Mouse (Mus musculus) stomach, embryonic 15.5 days (tissue): ENCODE results near the gene Smg5. TPM values are rescaled to one million over a fixed set of nuclear protein-coding genes. Genes with fewer than 3 reads are reported as not detected.

Experiments used
- ATAC-seq: fragments of 200-750 bp; cut with Nextera tagmentation; 2 replicates; pipeline ENCODE4 v1.8.0; 2017; ENCODE audit warnings: low read depth, moderate number of reproducible peaks, moderate TSS enrichment; ENCODE audit not compliant: insufficient read depth, low FRiP score
- H3K27ac ChIP-seq: fragments of 300-500 bp; sonication (generic); 2 replicates; pipeline ENCODE4 v1.5.1; 2015; ENCODE audit warnings: mild to moderate bottlenecking, inconsistent platforms
- H3K27me3 ChIP-seq: fragments of 300-500 bp; sonication (generic); replicated peaks from 2 replicates; pipeline ENCODE4 v1.6.1; 2015; ENCODE audit warnings: inconsistent platforms
- H3K36me3 ChIP-seq: fragments of 300-500 bp; sonication (generic); 2 replicates; pipeline ENCODE4 v1.6.1; 2015; ENCODE audit warnings: inconsistent platforms
- H3K4me1 ChIP-seq: fragments of 300-500 bp; sonication (generic); 2 replicates; pipeline ENCODE4 v1.6.1; 2015; ENCODE audit warnings: inconsistent platforms
- H3K4me2 ChIP-seq: fragments of 300-500 bp; sonication (generic); 2 replicates; pipeline ENCODE4 v1.6.1; 2015; ENCODE audit warnings: mild to moderate bottlenecking, inconsistent platforms
- H3K4me3 ChIP-seq: fragments of 300-500 bp; sonication (generic); replicated peaks from 2 replicates; pipeline ENCODE4 v1.5.1; 2015; ENCODE audit warnings: inconsistent platforms
- H3K9ac ChIP-seq: fragments of 300-500 bp; sonication (generic); 2 replicates; pipeline ENCODE4 v1.6.1; 2015; ENCODE audit warnings: inconsistent platforms
- H3K9me3 ChIP-seq: fragments of 300-500 bp; sonication (generic); 2 replicates; pipeline ENCODE4 v1.6.1; 2016; ENCODE audit warnings: inconsistent platforms
- WGBS: fragments of 180-500 bp; shearing (Covaris S2); methylation state at CpG from one replicate; pipeline ENCODE4 v1.1.7; 2015; 5-methylcytosine and 5-hydroxymethylcytosine counted together
- polyA plus RNA-seq: library from polyadenylated mRNA; unstranded; fragments of >200 nt; fragmentation: Nextera tagmentation; extraction: Ambion mirVana; gene quantifications from 2 replicates; pipeline ENCODE4 v1.2.1, GENCODE M21; 2015

Gene Smg5
- polyA plus RNA-seq, 1 experiment from 2014 or later = 48.5 TPM

- Histone ChIP-seq H3K4me2 (no peak overlapping the region), H3K27ac (peak overlapping the region; percentile 28; the same call in 1 of the 2 replicates), H3K4me1 (peaks cover 12% of the 10 kb centered on the region), H3K9me3 (no peaks in the 10 kb centered on the region), H3K4me3 (no peak overlapping the region), H3K9ac (no peak overlapping the region), H3K36me3 (peaks cover 14% of the 10 kb centered on the region), H3K27me3 (no peaks in the 10 kb centered on the region)
- WGBS = 49% methylated on average over 7 of the region's 7 CpGs
- ATAC-seq = no peak
These were observed 71.5 kb downstream of the Smg5 start for GRCm38 (mm10) chr3:88407529-88407928.

GRCm38 (mm10) chr3:88408953-88409352, 72.9 kb downstream of the Smg5 start:
- Histone ChIP-seq H3K9ac (peak overlapping the region; percentile 78), H3K4me2 (peak overlapping the region; percentile 77), H3K36me3 (peaks cover 8% of the 10 kb centered on the region), H3K9me3 (no peaks in the 10 kb centered on the region), H3K27me3 (no peaks in the 10 kb centered on the region), H3K4me1 (peaks cover 12% of the 10 kb centered on the region), H3K27ac (peak overlapping the region; percentile 18; the same call in 1 of the 2 replicates), H3K4me3 (peak overlapping the region; percentile 68)
- 57% methylated on average over 5 of the region's 5 CpGs for WGBS
- no peak for ATAC-seq

DNA sequence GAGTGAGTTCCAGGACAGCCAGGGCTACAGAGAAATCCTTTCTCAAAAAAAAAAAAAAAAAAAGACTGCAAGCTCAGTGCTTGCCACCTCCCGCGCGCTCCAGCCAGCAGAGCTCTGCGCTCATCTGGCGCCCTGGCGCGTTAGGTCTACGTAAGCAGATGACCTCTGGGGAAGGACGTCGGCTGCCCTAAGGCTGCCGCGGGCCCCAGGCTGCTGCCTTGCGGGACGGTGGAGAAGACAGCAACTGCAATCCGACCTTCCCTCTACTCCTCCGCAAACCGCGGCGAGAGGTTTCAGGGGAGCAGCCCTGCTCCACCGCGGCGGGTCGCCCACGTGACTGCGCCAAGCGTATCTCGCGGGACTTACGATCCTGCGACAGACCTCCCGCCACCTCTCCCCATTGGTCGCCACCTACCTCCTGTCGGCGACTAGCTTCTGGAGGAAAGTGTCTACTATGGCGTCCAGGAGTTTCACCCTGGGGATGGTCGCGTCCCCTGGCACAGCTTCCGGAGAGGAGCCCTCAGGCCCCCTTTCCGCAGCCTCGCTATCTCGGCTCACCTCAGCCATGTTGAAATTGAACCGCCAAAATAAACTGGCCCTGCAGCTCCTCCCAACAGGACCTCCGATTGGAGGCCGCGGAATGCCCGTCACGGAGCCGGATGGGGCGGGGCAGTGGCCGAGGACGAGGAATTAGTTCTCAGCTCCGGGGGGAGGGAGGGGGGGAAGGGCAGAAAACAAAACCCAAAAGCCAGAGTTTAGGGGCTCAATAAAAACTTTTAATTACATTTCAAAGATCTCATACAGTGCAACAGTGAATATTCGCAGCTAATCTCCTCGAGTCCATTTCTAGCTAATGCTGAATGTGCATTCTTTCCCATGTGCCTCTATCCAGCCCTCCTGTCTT, 73.9 kb downstream of the Smg5 start, which contains the start of gene Pmf1:
Gene Pmf1 (minus strand): TSS at position 591 of the 904 bp plus-strand sequence.
- peak within 1 kb of the TSS; percentile 78 for H3K9ac ChIP-seq
- peak within 1 kb of the TSS; percentile 97 for H3K27ac ChIP-seq
- peaks cover 9% of the 10 kb centered on the region for H3K36me3 ChIP-seq
- peaks cover 12% of the 10 kb centered on the region for H3K4me1 ChIP-seq
- no peaks in the 10 kb centered on the region for H3K9me3 ChIP-seq
- peak within 1 kb of the TSS; percentile 77 for H3K4me2 ChIP-seq
- no peaks in the 10 kb centered on the region for H3K27me3 ChIP-seq
- peak; percentile 90 for ATAC-seq
- under 1% methylated on average over 54 of the region's 54 CpGs for WGBS
- peak within 1 kb of the TSS; percentile 68 for H3K4me3 ChIP-seq

- Histone ChIP-seq H3K4me1 (peaks cover 12% of the 10 kb centered on the region), H3K27ac (peak overlapping the region; percentile 97), H3K4me3 (peak overlapping the region; percentile 68), H3K9me3 (no peaks in the 10 kb centered on the region), H3K27me3 (no peaks in the 10 kb centered on the region), H3K4me2 (peak overlapping the region; percentile 77), H3K36me3 (peaks cover 9% of the 10 kb centered on the region), H3K9ac (no peak overlapping the region)
- WGBS = 16% methylated on average over 7 of the region's 7 CpGs
- no peak for ATAC-seq
These were observed 74.6 kb downstream of the Smg5 start for GRCm38 (mm10) chr3:88410645-88411031.

- Histone ChIP-seq H3K27me3 (no peaks in the 10 kb centered on the region), H3K4me3 (no peak overlapping the region), H3K36me3 (peaks cover 16% of the 10 kb centered on the region), H3K9ac (no peak overlapping the region), H3K27ac (no peak overlapping the region), H3K4me2 (no peak overlapping the region), H3K4me1 (peaks cover 12% of the 10 kb centered on the region), H3K9me3 (no peaks in the 10 kb centered on the region)
- no peak for ATAC-seq
- WGBS = 84% methylated on average over 4 of the region's 4 CpGs
These were observed 75.6 kb downstream of the Smg5 start for GRCm38 (mm10) chr3:88411681-88412080.

Other genes starting within 250 kb of the Smg5 start
- 17.7 and 19.9 TPM in 2 replicates for gene Mef2d, start 193.9 kb upstream of the Smg5 start, polyA plus RNA-seq
- 4.2 and 8.2 TPM in 2 replicates for gene Rhbg, start 81.6 kb upstream of the Smg5 start, polyA plus RNA-seq
- 0.35 and 1.4 TPM in 2 replicates for gene Gm38392, start 49.0 kb upstream of the Smg5 start, polyA plus RNA-seq
- gene Tsacc, start 39.3 kb upstream of the Smg5 start, polyA plus RNA-seq = 13.4 and 14.0 TPM in 2 replicates
- 451 and 489 TPM in 2 replicates for gene Cct3, start 39.1 kb upstream of the Smg5 start, polyA plus RNA-seq
- gene Glmp, start 11.2 kb upstream of the Smg5 start, polyA plus RNA-seq = 182 and 197 TPM in 2 replicates
- gene Tmem79, start 112 bp upstream of the Smg5 start, polyA plus RNA-seq = 21.6 and 30.6 TPM in 2 replicates
- gene Paqr6, start 28.3 kb downstream of the Smg5 start, polyA plus RNA-seq = 9.9 and 13.3 TPM in 2 replicates
- gene Bglap3, start 36.5 kb downstream of the Smg5 start, polyA plus RNA-seq = 1.8 and 4.1 TPM in 2 replicates
- 0.35 and 1.6 TPM in 2 replicates for gene Bglap2, start 42.4 kb downstream of the Smg5 start, polyA plus RNA-seq
- 0.58 TPM in 1 of 2 replicates, not detected in the other for gene Bglap, start 48.2 kb downstream of the Smg5 start, polyA plus RNA-seq
- gene Pmf1, start 74.1 kb downstream of the Smg5 start, polyA plus RNA-seq = 115 and 118 TPM in 2 replicates
- gene Slc25a44, start 88.9 kb downstream of the Smg5 start, polyA plus RNA-seq = 15.7 and 16.0 TPM in 2 replicates
- 22.3 and 25.1 TPM in 2 replicates for gene Sema4a, start 124.9 kb downstream of the Smg5 start, polyA plus RNA-seq
- gene Lmna, start 173.7 kb downstream of the Smg5 start, polyA plus RNA-seq = 179 and 214 TPM in 2 replicates
- gene Mex3a, start 196.1 kb downstream of the Smg5 start, polyA plus RNA-seq = 11.9 and 12.1 TPM in 2 replicates
- 86.9 and 90.6 TPM in 2 replicates for gene Rab25, start 212.0 kb downstream of the Smg5 start, polyA plus RNA-seq
- 193 and 198 TPM in 2 replicates for gene Lamtor2, start 216.8 kb downstream of the Smg5 start, polyA plus RNA-seq
- gene Ubqln4, start 217.5 kb downstream of the Smg5 start, polyA plus RNA-seq = 40.2 and 40.9 TPM in 2 replicates
- gene Ssr2, start 239.6 kb downstream of the Smg5 start, polyA plus RNA-seq = 339 and 359 TPM in 2 replicates